Comparison of ENCODE assay signal across 16 mouse cellular contexts in the genomic region with DNA sequence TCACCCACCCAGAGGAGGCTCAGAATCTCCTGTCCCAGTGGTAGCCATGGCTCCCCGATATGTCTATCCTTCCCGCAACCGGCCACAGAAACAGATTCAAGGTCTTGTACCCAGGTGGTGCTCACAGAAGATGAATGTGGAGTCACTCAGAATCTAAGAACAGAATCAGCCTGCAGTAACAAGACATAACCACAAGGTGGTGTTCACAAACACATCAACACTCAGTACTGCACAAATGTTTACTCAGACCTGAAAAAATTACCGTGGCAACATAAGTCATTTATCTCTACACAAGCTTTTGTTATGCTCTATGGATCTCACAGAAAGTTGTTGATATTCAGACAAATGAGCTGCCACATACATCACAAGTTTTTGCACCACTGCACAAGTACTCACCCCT. TPM values are rescaled to one million over a fixed set of nuclear protein-coding genes. Genes with fewer than 3 reads are reported as not detected.
DNase-seq lines count a peak whose midpoint lies in the region; ATAC-seq and TF ChIP-seq lines count a peak whose summit lies in the region.
"Not testable (repeated sequence)": the region's sequence is repeated elsewhere in the genome, so short reads cannot be mapped to it uniquely, and the experiment has no call there.
"Had no signal": no experiment of that assay in that cellular context is flagged by ENCODE, and none has a peak within 500 bp of the region (broad histone marks: within the 10 kb centered on the region; RNA-seq: fewer than 3 reads in every experiment).

No protein-coding gene starts in this region.

- 73% methylated on average over 4 of the region's 4 CpGs for WGBS in intestine, postnatal 0 days
- 72% methylated on average over 4 of the region's 4 CpGs for WGBS in liver, embryonic 11.5 days
- 79% methylated on average over 4 of the region's 4 CpGs for WGBS in midbrain, embryonic 11.5 days
- 62% methylated on average over 4 of the region's 4 CpGs for WGBS in stomach, postnatal 0 days

- peak; percentile 68 for TF ChIP-seq CTCF in intestine, postnatal 0 days (IDR thresholded peaks at IDR 0.05; ENCODE audit: low read depth)
- TF ChIP-seq CTCF in stomach, postnatal 0 days (IDR thresholded peaks at IDR 0.05; ENCODE audit: low read depth) = peak; percentile 72

- H3K9me3 ChIP-seq in intestine, postnatal 0 days (ENCODE audit: control insufficient read depth); liver, embryonic 11.5 days (ENCODE audit: control insufficient read depth, low read length); midbrain, embryonic 11.5 days (ENCODE audit: control insufficient read depth, low read length); stomach, postnatal 0 days (ENCODE audit: control insufficient read depth, low read length): not testable (repeated sequence)

- not testable (repeated sequence) for H3K4me2 ChIP-seq in intestine, postnatal 0 days (replicated peaks; ENCODE audit: low read depth); liver, embryonic 11.5 days; midbrain, embryonic 11.5 days; stomach, postnatal 0 days (replicated peaks; ENCODE audit: low read depth)

- not testable (repeated sequence) for H3K4me3 ChIP-seq in intestine, postnatal 0 days (ENCODE audit: low read depth, low read length); liver, embryonic 11.5 days (ENCODE audit: low read depth, low read length); midbrain, embryonic 11.5 days (ENCODE audit: low read depth, low read length); stomach, postnatal 0 days (ENCODE audit: low read depth, low read length)

- DNase-seq in Muller cell, postnatal 12 days (ENCODE audit: inconsistent ontology term) = peak; percentile 7
- peak; percentile 21 for DNase-seq in embryo, embryonic 10.5 days (ENCODE audit: low spot score)
- peak; percentile 85 for DNase-seq in heart, adult 11 months
- DNase-seq in liver, embryonic 11.5 days (ENCODE audit: low spot score); stomach, postnatal 0 days (ENCODE audit: low spot score): not testable (repeated sequence)
- DNase-seq in midbrain, embryonic 11.5 days (ENCODE audit: low spot score, missing footprints) = peak; percentile 75

- not testable (repeated sequence) for H3K4me1 ChIP-seq in intestine, postnatal 0 days (replicated peaks; ENCODE audit: control insufficient read depth, insufficient read depth, low read length); liver, embryonic 11.5 days (replicated peaks; ENCODE audit: control insufficient read depth, insufficient read depth, low read length); midbrain, embryonic 11.5 days (ENCODE audit: control insufficient read depth, insufficient read depth, low read length); stomach, postnatal 0 days (replicated peaks; ENCODE audit: control insufficient read depth, insufficient read depth)

- not testable (repeated sequence) for ATAC-seq in intestine, postnatal 0 days; midbrain, embryonic 11.5 days (ENCODE audit: low FRiP score)
- 0 out of 2 replicates have a peak, but pooled peaks have one; percentile 5 for ATAC-seq in liver, embryonic 11.5 days (replicated peaks; ENCODE audit: low FRiP score)
- 0 out of 2 replicates have a peak, but pooled peaks have one; percentile 26 for ATAC-seq in stomach, postnatal 0 days (ENCODE audit: low FRiP score, low TSS enrichment)

- not testable (repeated sequence) for TF ChIP-seq EP300 in stomach, postnatal 0 days (optimal IDR thresholded peaks at IDR 0.05)

- H3K9ac ChIP-seq in intestine, postnatal 0 days (ENCODE audit: low read depth, low read length); liver, embryonic 11.5 days (ENCODE audit: low read depth, low read length); midbrain, embryonic 11.5 days (ENCODE audit: low read length); stomach, postnatal 0 days (ENCODE audit: low read length): not testable (repeated sequence)

- H3K27me3 ChIP-seq in intestine, postnatal 0 days (replicated peaks; ENCODE audit: control insufficient read depth, insufficient read depth, low read length); liver, embryonic 11.5 days (replicated peaks; ENCODE audit: control insufficient read depth, insufficient read depth, low read length); midbrain, embryonic 11.5 days (ENCODE audit: control insufficient read depth, insufficient read depth, low read length); stomach, postnatal 0 days (ENCODE audit: control insufficient read depth, insufficient read depth, low read length): not testable (repeated sequence)

- H3K36me3 ChIP-seq in intestine, postnatal 0 days (ENCODE audit: control insufficient read depth, insufficient read depth); liver, embryonic 11.5 days (ENCODE audit: control insufficient read depth, insufficient read depth, low read length); midbrain, embryonic 11.5 days (ENCODE audit: control insufficient read depth, insufficient read depth, low read length); stomach, postnatal 0 days (ENCODE audit: control insufficient read depth, insufficient read depth, low read length): not testable (repeated sequence)

- not testable (repeated sequence) for H3K27ac ChIP-seq in intestine, postnatal 0 days (ENCODE audit: low read depth, low read length); liver, embryonic 11.5 days (ENCODE audit: low read depth, low read length); midbrain, embryonic 11.5 days (ENCODE audit: low read depth, low read length); stomach, postnatal 0 days (replicated peaks)

RNA-seq across cellular contexts. Expression of a gene that starts 7.6 kb away (rescaled TPM):
- polyA plus RNA-seq in intestine, postnatal 0 days (2015; fragmentation: Nextera tagmentation; extraction: Ambion mirVana) = not detected in 2 replicates
- not detected in 2 replicates for polyA plus RNA-seq in liver, embryonic 11.5 days (2014; fragmentation: Nextera tagmentation; extraction: Ambion mirVana)
- not detected in 2 replicates for polyA plus RNA-seq in midbrain, embryonic 11.5 days (2014; fragmentation: Nextera tagmentation; extraction: Ambion mirVana)
- polyA plus RNA-seq in stomach, postnatal 0 days (2015; fragmentation: Nextera tagmentation; extraction: Ambion mirVana) = not detected in 2 replicates
- polyA plus RNA-seq: embryonic facial prominence, embryonic 12.5 days; heart, embryonic 16.5 days; hindbrain, embryonic 12.5 days; intestine, embryonic 16.5 days; limb, embryonic 12.5 days; macrophage; midbrain, embryonic 13.5 days had no signal

RNA-seq across cellular contexts. Expression of a gene that starts 24.3 kb away (rescaled TPM):
- not detected in 2 replicates for polyA plus RNA-seq in intestine, postnatal 0 days (2015; fragmentation: Nextera tagmentation; extraction: Ambion mirVana)
- polyA plus RNA-seq in liver, embryonic 11.5 days (2014; fragmentation: Nextera tagmentation; extraction: Ambion mirVana) = not detected in 2 replicates
- polyA plus RNA-seq in midbrain, embryonic 11.5 days (2014; fragmentation: Nextera tagmentation; extraction: Ambion mirVana) = not detected in 2 replicates
- polyA plus RNA-seq in stomach, postnatal 0 days (2015; fragmentation: Nextera tagmentation; extraction: Ambion mirVana) = not detected in 2 replicates
- polyA plus RNA-seq: embryonic facial prominence, embryonic 12.5 days; heart, embryonic 16.5 days; hindbrain, embryonic 12.5 days; intestine, embryonic 16.5 days; limb, embryonic 12.5 days; liver, embryonic 16.5 days; macrophage; midbrain, embryonic 13.5 days; small intestine, adult 2 months had no signal

RNA-seq across cellular contexts. Expression of a gene that starts 53.8 kb away (rescaled TPM):
- polyA plus RNA-seq in intestine, postnatal 0 days (2015; fragmentation: Nextera tagmentation; extraction: Ambion mirVana) = not detected in 2 replicates
- polyA plus RNA-seq in liver, embryonic 11.5 days (2014; fragmentation: Nextera tagmentation; extraction: Ambion mirVana) = not detected in 2 replicates
- polyA plus RNA-seq in midbrain, embryonic 11.5 days (2014; fragmentation: Nextera tagmentation; extraction: Ambion mirVana) = not detected in 2 replicates
- not detected in 2 replicates for polyA plus RNA-seq in stomach, postnatal 0 days (2015; fragmentation: Nextera tagmentation; extraction: Ambion mirVana)
- polyA plus RNA-seq: embryonic facial prominence, embryonic 12.5 days; heart, embryonic 16.5 days; hindbrain, embryonic 12.5 days; intestine, embryonic 16.5 days; limb, embryonic 12.5 days; liver, embryonic 16.5 days; macrophage; midbrain, embryonic 13.5 days; small intestine, adult 2 months had no signal
